Mouse (Mus musculus): ENCODE data around the gene Dnmt3a. TPM values are rescaled to one million over a fixed set of nuclear protein-coding genes. Genes with fewer than 3 reads are reported as not detected.

Gene Dnmt3a
- polyA plus RNA-seq, 1 experiment from 2014 or later, result 86.6 TPM

- no peak overlapping the region for H3K9ac ChIP-seq (replicated peaks; ENCODE audit: low read depth, low read length)
- H3K4me2 ChIP-seq (ENCODE audit: low read length), result no peak overlapping the region
- H3K9me3 ChIP-seq (ENCODE audit: control insufficient read depth, low read length), result no peaks in the 10 kb centered on the region
- 68% methylated on average over 4 of the region's 4 CpGs for WGBS
- H3K27me3 ChIP-seq (replicated peaks; ENCODE audit: control insufficient read depth, insufficient read depth, low read length), result no peaks in the 10 kb centered on the region
- H3K36me3 ChIP-seq (ENCODE audit: control insufficient read depth, insufficient read depth), result no peaks in the 10 kb centered on the region
- H3K4me1 ChIP-seq (replicated peaks; ENCODE audit: control insufficient read depth, insufficient read depth, low read length), result peaks cover 39% of the 10 kb centered on the region
- ATAC-seq, result no peak
- H3K4me3 ChIP-seq (replicated peaks; ENCODE audit: low read length), result no peak overlapping the region
- H3K27ac ChIP-seq (ENCODE audit: low read length), result no peak overlapping the region
Measured at GRCm38 (mm10) chr12:3838009-3838408, 32.2 kb downstream of the Dnmt3a start.

DNA sequence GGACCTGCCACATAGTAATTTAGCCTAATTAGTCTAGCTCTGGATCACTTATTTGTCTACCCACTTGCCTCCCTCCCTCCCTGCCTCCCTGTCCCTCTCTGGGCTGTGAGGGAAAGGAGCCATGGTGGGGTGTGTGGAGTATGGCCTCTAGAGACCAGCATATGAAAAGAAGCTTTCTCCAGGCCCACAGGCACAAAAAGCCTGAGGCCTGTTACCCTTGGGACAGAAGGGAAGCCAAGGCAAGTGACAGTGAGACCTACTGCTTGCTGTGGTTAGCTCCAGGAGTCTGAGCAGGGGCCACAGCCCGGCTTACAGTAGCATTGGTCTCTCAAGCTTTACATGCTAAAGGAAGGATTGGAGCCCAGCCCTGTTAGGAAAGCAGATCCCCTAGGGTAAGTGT, 33.9 kb downstream of the Dnmt3a start:
- WGBS, result 100% methylated on average over 1 of the region's 1 CpGs
- Histone ChIP-seq H3K4me3 (replicated peaks; ENCODE audit: low read length) (no peak overlapping the region), H3K36me3 (ENCODE audit: control insufficient read depth, insufficient read depth) (no peaks in the 10 kb centered on the region), H3K9ac (replicated peaks; ENCODE audit: low read depth, low read length) (no peak overlapping the region), H3K4me1 (replicated peaks; ENCODE audit: control insufficient read depth, insufficient read depth, low read length) (peaks cover 33% of the 10 kb centered on the region), H3K9me3 (ENCODE audit: control insufficient read depth, low read length) (no peaks in the 10 kb centered on the region), H3K4me2 (ENCODE audit: low read length) (no peak overlapping the region), H3K27ac (ENCODE audit: low read length) (no peak overlapping the region), H3K27me3 (replicated peaks; ENCODE audit: control insufficient read depth, insufficient read depth, low read length) (no peaks in the 10 kb centered on the region)
- no peak for ATAC-seq

DNA sequence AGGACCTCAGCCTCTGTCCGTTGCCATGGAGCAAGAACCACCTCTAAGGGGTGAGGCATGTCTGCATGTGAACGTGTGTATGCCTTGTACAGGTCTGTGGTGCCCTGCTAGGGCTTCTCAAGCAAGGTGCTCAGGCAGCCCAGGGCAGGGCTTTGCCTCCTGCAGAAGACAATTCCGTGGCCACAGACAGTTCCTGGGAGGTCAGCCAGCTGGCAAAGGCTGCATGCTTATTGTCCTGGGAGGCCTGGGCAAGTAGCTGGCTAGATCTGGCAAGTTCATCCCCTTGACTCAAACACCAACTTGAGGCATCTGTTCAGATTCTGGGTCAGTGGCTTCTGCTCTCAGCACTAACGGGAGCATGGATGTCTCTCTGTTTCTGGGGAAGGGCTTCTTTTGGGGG, 35.3 kb downstream of the Dnmt3a start:
- no peak overlapping the region for H3K4me2 ChIP-seq (ENCODE audit: low read length)
- H3K9me3 ChIP-seq (ENCODE audit: control insufficient read depth, low read length), result no peaks in the 10 kb centered on the region
- no peak overlapping the region for H3K27ac ChIP-seq (ENCODE audit: low read length)
- ATAC-seq, result no peak
- H3K36me3 ChIP-seq (ENCODE audit: control insufficient read depth, insufficient read depth), result no peaks in the 10 kb centered on the region
- H3K9ac ChIP-seq (replicated peaks; ENCODE audit: low read depth, low read length), result 0 out of 2 replicates have a peak overlapping the region, but pooled peaks have one; percentile 9
- 54% methylated on average over 4 of the region's 4 CpGs for WGBS
- H3K27me3 ChIP-seq (replicated peaks; ENCODE audit: control insufficient read depth, insufficient read depth, low read length), result no peaks in the 10 kb centered on the region
- H3K4me1 ChIP-seq (replicated peaks; ENCODE audit: control insufficient read depth, insufficient read depth, low read length), result peaks cover 26% of the 10 kb centered on the region
- H3K4me3 ChIP-seq (replicated peaks; ENCODE audit: low read length), result no peak overlapping the region

- ATAC-seq, result no peak
- WGBS, result 49% methylated on average over 6 of the region's 6 CpGs
Measured at GRCm38 (mm10) chr12:3842843-3843242, 37.0 kb downstream of the Dnmt3a start.

DNA sequence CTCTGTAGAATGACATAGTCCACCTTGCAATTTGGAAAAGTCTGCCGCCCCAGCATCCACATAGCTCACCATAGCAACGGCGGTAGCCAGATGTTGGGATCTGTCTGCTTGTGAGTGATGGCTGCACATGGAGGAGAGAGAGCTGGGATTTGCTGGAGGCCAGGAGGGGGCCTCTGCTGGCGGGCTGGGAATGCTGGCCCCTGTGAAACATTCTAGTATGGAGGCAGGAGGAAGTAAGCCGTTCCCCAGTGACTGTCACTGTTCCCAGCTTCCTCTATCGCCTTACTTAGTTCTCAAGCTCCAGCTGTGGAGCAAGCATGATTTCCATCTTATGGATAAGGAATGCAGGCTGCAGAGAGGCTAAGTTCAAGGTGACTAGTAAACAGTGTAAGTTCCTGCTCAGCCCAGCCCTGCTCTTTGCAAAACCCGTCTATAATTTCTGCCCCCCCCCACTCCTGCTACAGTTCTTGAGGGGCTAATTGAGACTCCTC, 37.6 kb downstream of the Dnmt3a start:
- no peaks in the 10 kb centered on the region for H3K9me3 ChIP-seq (ENCODE audit: control insufficient read depth, low read length)
- H3K4me1 ChIP-seq (replicated peaks; ENCODE audit: control insufficient read depth, insufficient read depth, low read length), result peaks cover 14% of the 10 kb centered on the region
- H3K27me3 ChIP-seq (replicated peaks; ENCODE audit: control insufficient read depth, insufficient read depth, low read length), result no peaks in the 10 kb centered on the region
- H3K27ac ChIP-seq (ENCODE audit: low read length), result no peak overlapping the region; the same call in 1 of the 2 replicates
- peak; percentile 42 for ATAC-seq
- WGBS, result 20% methylated on average over 7 of the region's 7 CpGs
- no peak overlapping the region for H3K4me2 ChIP-seq (ENCODE audit: low read length)
- no peak overlapping the region for H3K9ac ChIP-seq (replicated peaks; ENCODE audit: low read depth, low read length)
- no peak overlapping the region for H3K4me3 ChIP-seq (replicated peaks; ENCODE audit: low read length)
- H3K36me3 ChIP-seq (ENCODE audit: control insufficient read depth, insufficient read depth), result no peaks in the 10 kb centered on the region

More at GRCm38 (mm10) chr12:3842843-3843242, 37.0 kb downstream of the Dnmt3a start:
- H3K4me2 ChIP-seq (ENCODE audit: low read length), result no peak overlapping the region
- H3K4me3 ChIP-seq (replicated peaks; ENCODE audit: low read length), result no peak overlapping the region
- H3K9ac ChIP-seq (replicated peaks; ENCODE audit: low read depth, low read length), result no peak overlapping the region
- no peaks in the 10 kb centered on the region for H3K27me3 ChIP-seq (replicated peaks; ENCODE audit: control insufficient read depth, insufficient read depth, low read length)
- no peaks in the 10 kb centered on the region for H3K36me3 ChIP-seq (ENCODE audit: control insufficient read depth, insufficient read depth)
- H3K4me1 ChIP-seq (replicated peaks; ENCODE audit: control insufficient read depth, insufficient read depth, low read length), result peaks cover 18% of the 10 kb centered on the region
- H3K27ac ChIP-seq (ENCODE audit: low read length), result no peak overlapping the region
- H3K9me3 ChIP-seq (ENCODE audit: control insufficient read depth, low read length), result no peaks in the 10 kb centered on the region

- no peak overlapping the region for H3K4me3 ChIP-seq (replicated peaks; ENCODE audit: low read length)
- WGBS, result 38% methylated on average over 7 of the region's 7 CpGs
- H3K4me1 ChIP-seq (replicated peaks; ENCODE audit: control insufficient read depth, insufficient read depth, low read length), result peaks cover 14% of the 10 kb centered on the region
- H3K27ac ChIP-seq (ENCODE audit: low read length), result peak overlapping the region; percentile 1; the same call in 1 of the 2 replicates
- H3K9me3 ChIP-seq (ENCODE audit: control insufficient read depth, low read length), result no peaks in the 10 kb centered on the region
- no peaks in the 10 kb centered on the region for H3K36me3 ChIP-seq (ENCODE audit: control insufficient read depth, insufficient read depth)
- H3K9ac ChIP-seq (replicated peaks; ENCODE audit: low read depth, low read length), result no peak overlapping the region
- ATAC-seq, result no peak
- H3K4me2 ChIP-seq (ENCODE audit: low read length), result no peak overlapping the region
- no peaks in the 10 kb centered on the region for H3K27me3 ChIP-seq (replicated peaks; ENCODE audit: control insufficient read depth, insufficient read depth, low read length)
Measured at GRCm38 (mm10) chr12:3843918-3844317, 38.1 kb downstream of the Dnmt3a start.

DNA sequence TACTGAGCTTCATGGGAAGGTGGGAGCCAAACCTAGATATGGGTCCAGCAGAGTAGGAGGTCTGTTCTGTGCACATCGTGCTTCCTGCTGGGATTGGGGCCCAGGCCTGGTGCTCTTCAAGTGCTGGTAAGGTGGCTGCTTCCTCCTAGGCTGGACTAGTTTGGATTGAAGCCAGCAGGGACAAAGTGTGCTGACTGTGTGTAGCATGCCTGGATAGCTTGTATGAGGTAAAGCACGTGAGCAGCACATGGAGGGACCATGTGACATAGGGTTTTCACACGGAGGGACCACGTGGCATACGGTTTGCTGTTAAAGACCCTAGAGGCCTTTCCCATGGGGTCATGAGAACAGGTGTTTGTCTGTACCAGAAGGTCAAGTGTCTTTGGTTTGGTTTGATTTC, 38.5 kb downstream of the Dnmt3a start:
- WGBS, result 86% methylated on average over 5 of the region's 5 CpGs
- Histone ChIP-seq H3K36me3 (ENCODE audit: control insufficient read depth, insufficient read depth) (no peaks in the 10 kb centered on the region), H3K27ac (ENCODE audit: low read length) (no peak overlapping the region), H3K27me3 (replicated peaks; ENCODE audit: control insufficient read depth, insufficient read depth, low read length) (no peaks in the 10 kb centered on the region), H3K4me3 (replicated peaks; ENCODE audit: low read length) (no peak overlapping the region), H3K4me2 (ENCODE audit: low read length) (no peak overlapping the region), H3K9ac (replicated peaks; ENCODE audit: low read depth, low read length) (no peak overlapping the region), H3K4me1 (replicated peaks; ENCODE audit: control insufficient read depth, insufficient read depth, low read length) (peaks cover 14% of the 10 kb centered on the region), H3K9me3 (ENCODE audit: control insufficient read depth, low read length) (no peaks in the 10 kb centered on the region)
- ATAC-seq, result no peak

DNA sequence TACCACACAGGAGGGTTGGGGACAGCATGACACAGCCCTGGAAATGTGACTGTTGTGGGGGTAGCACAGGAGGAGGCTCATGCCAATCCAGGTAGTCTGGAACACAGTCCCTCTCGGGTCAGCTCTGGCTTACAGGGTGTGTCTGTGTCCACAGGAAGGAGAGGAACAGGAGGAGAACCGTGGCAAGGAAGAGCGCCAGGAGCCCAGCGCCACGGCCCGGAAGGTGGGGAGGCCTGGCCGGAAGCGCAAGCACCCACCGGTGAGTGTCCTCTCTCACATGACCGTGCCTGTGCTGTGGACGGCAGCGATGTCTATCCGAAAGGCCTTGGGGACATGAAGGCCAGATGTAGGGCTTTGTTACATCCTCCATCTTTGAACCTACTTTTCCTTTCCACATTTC, 43.7 kb downstream of the Dnmt3a start:
- Histone ChIP-seq H3K36me3 (ENCODE audit: control insufficient read depth, insufficient read depth) (no peaks in the 10 kb centered on the region), H3K4me2 (ENCODE audit: low read length) (no peak overlapping the region), H3K27me3 (replicated peaks; ENCODE audit: control insufficient read depth, insufficient read depth, low read length) (no peaks in the 10 kb centered on the region), H3K4me3 (replicated peaks; ENCODE audit: low read length) (no peak overlapping the region), H3K4me1 (replicated peaks; ENCODE audit: control insufficient read depth, insufficient read depth, low read length) (no peaks in the 10 kb centered on the region), H3K9ac (replicated peaks; ENCODE audit: low read depth, low read length) (no peak overlapping the region), H3K9me3 (ENCODE audit: control insufficient read depth, low read length) (no peaks in the 10 kb centered on the region), H3K27ac (ENCODE audit: low read length) (no peak overlapping the region)
- WGBS, result 96% methylated on average over 13 of the region's 13 CpGs
- no peak for ATAC-seq

- no peaks in the 10 kb centered on the region for H3K36me3 ChIP-seq (ENCODE audit: control insufficient read depth, insufficient read depth)
- H3K27ac ChIP-seq (ENCODE audit: low read length), result no peak overlapping the region
- WGBS, result 61% methylated on average over 5 of the region's 5 CpGs
- no peak overlapping the region for H3K4me3 ChIP-seq (replicated peaks; ENCODE audit: low read length)
- H3K9ac ChIP-seq (replicated peaks; ENCODE audit: low read depth, low read length), result no peak overlapping the region
- no peaks in the 10 kb centered on the region for H3K9me3 ChIP-seq (ENCODE audit: control insufficient read depth, low read length)
- H3K4me1 ChIP-seq (replicated peaks; ENCODE audit: control insufficient read depth, insufficient read depth, low read length), result no peaks in the 10 kb centered on the region
- H3K27me3 ChIP-seq (replicated peaks; ENCODE audit: control insufficient read depth, insufficient read depth, low read length), result no peaks in the 10 kb centered on the region
- ATAC-seq, result no peak
- no peak overlapping the region for H3K4me2 ChIP-seq (ENCODE audit: low read length)
Measured at GRCm38 (mm10) chr12:3850165-3850564, 44.4 kb downstream of the Dnmt3a start.

GRCm38 (mm10) chr12:3850731-3851130, 44.9 kb downstream of the Dnmt3a start:
- WGBS, result 67% methylated on average over 6 of the region's 6 CpGs
- H3K27me3 ChIP-seq (replicated peaks; ENCODE audit: control insufficient read depth, insufficient read depth, low read length), result no peaks in the 10 kb centered on the region
- no peak overlapping the region for H3K4me3 ChIP-seq (replicated peaks; ENCODE audit: low read length)
- H3K9ac ChIP-seq (replicated peaks; ENCODE audit: low read depth, low read length), result no peak overlapping the region
- H3K36me3 ChIP-seq (ENCODE audit: control insufficient read depth, insufficient read depth), result no peaks in the 10 kb centered on the region
- no peak overlapping the region for H3K4me2 ChIP-seq (ENCODE audit: low read length)
- no peaks in the 10 kb centered on the region; the same call in 1 of the 2 replicates for H3K4me1 ChIP-seq (replicated peaks; ENCODE audit: control insufficient read depth, insufficient read depth, low read length)
- no peak for ATAC-seq
- no peaks in the 10 kb centered on the region for H3K9me3 ChIP-seq (ENCODE audit: control insufficient read depth, low read length)
- H3K27ac ChIP-seq (ENCODE audit: low read length), result no peak overlapping the region

All from forebrain, embryonic 16.5 days (tissue).